Mouse (Mus musculus): Measurements from ENCODE around the gene Atxn3.
A peak's percentile ranks its signal among the peaks of the same experiment; 100 is the strongest.
"Not testable (repeated sequence)": the region's sequence is repeated elsewhere in the genome, so short reads cannot be mapped to it uniquely, and the experiment has no call there.

Atxn3 gene

GRCm38 (mm10) chr12:101957079-101957941 is 736 bp downstream of the Atxn3 start:
- no peak for DNase-seq

- not testable (repeated sequence) for DNase-seq
These were observed 2.2 kb downstream of the Atxn3 start for GRCm38 (mm10) chr12:101955821-101956220.

- no peak for DNase-seq
These were observed 9.2 kb downstream of the Atxn3 start for GRCm38 (mm10) chr12:101948801-101949200.

GRCm38 (mm10) chr12:101947986-101948385 is 10.1 kb downstream of the Atxn3 start:
- no peak for DNase-seq

GRCm38 (mm10) chr12:101937572-101937971 is 20.5 kb downstream of the Atxn3 start:
- DNase-seq = no peak

GRCm38 (mm10) chr12:101935223-101935622 is 22.8 kb downstream of the Atxn3 start:
- DNase-seq = no peak

GRCm38 (mm10) chr12:101928423-101928822 is 29.6 kb downstream of the Atxn3 start:
- DNase-seq = no peak

- no peak for DNase-seq
These were observed 35.7 kb downstream of the Atxn3 start for GRCm38 (mm10) chr12:101922313-101922712.

- DNase-seq = no peak
These were observed 38.2 kb downstream of the Atxn3 start for GRCm38 (mm10) chr12:101919847-101920246.

GRCm38 (mm10) chr12:101917165-101917564 is 40.9 kb downstream of the Atxn3 start:
- DNase-seq = no peak

GRCm38 (mm10) chr12:101912626-101913490 is 45.2 kb downstream of the Atxn3 start, which contains the start of gene Trip11:
TSS of gene Trip11 (minus strand) at chr12:101913267.
- DNase-seq = peak; percentile 80 to 87

GRCm38 (mm10) chr12:101911346-101911745 is 46.7 kb downstream of the Atxn3 start:
- no peak for DNase-seq

GRCm38 (mm10) chr12:101910360-101910759 is 47.7 kb downstream of the Atxn3 start:
- DNase-seq = no peak

- DNase-seq = peak; percentile 8 to 19
These were observed 52.2 kb downstream of the Atxn3 start for GRCm38 (mm10) chr12:101905817-101906216.

- no peak for DNase-seq
These were observed 53.1 kb downstream of the Atxn3 start for GRCm38 (mm10) chr12:101904906-101905305.

GRCm38 (mm10) chr12:101904170-101904569 is 53.9 kb downstream of the Atxn3 start:
- no peak for DNase-seq

- no peak for DNase-seq
These were observed 58.3 kb downstream of the Atxn3 start for GRCm38 (mm10) chr12:101899671-101900245.

GRCm38 (mm10) chr12:101898966-101899365 is 59.1 kb downstream of the Atxn3 start:
- DNase-seq = no peak

- peak; percentile 64 to 83 for DNase-seq
These were observed 60.9 kb downstream of the Atxn3 start for GRCm38 (mm10) chr12:101897113-101897512.

- no peak for DNase-seq
These were observed 64.8 kb downstream of the Atxn3 start for GRCm38 (mm10) chr12:101893296-101893695.

GRCm38 (mm10) chr12:101892832-101893231 is 65.2 kb downstream of the Atxn3 start:
- no peak for DNase-seq

- no peak for DNase-seq
These were observed 67.0 kb downstream of the Atxn3 start for GRCm38 (mm10) chr12:101891066-101891465.

- DNase-seq = no peak
These were observed 68.7 kb downstream of the Atxn3 start for GRCm38 (mm10) chr12:101889351-101889750.

All from thymus, adult 18-20 months (tissue).